Mouse (Mus musculus) G1E (cell line): ENCODE measurements at regions not wholly inside any gene's neighbourhood (a gene's known extent, or its start where the extent isn't known, plus 50 kb on each side); places are given as distances from the start of the nearest gene placed in this dataset.

Experiments
- ATAC-seq: 2 replicates; pipeline ENCODE4 v1.8.0; 2016; ENCODE audit warnings: mild to moderate bottlenecking; ENCODE audit not compliant: insufficient number of reproducible peaks, poor library complexity, low FRiP score, severe bottlenecking; ENCODE audit errors: extremely low read depth
- DNase-seq: peaks from one replicate; pipeline ENCODE4 v3.0.0; 2012; ENCODE audit warnings: low spot score
- H3K27me3 ChIP-seq: 2 replicates; pipeline ENCODE4 v1.6.1; 2012; ENCODE audit warnings: mild to moderate bottlenecking, low read length, inconsistent platforms; ENCODE audit not compliant: insufficient read depth
- H3K36me3 ChIP-seq: replicated peaks from 2 replicates; pipeline ENCODE3; 2012; ENCODE audit warnings: mild to moderate bottlenecking, inconsistent platforms
- H3K4me1 ChIP-seq: 2 replicates; pipeline ENCODE4 v1.6.1; 2012; ENCODE audit warnings: low read depth, low read length, inconsistent platforms, mixed read lengths; ENCODE audit not compliant: insufficient read depth
- H3K4me3 ChIP-seq: 2 replicates; pipeline ENCODE4 v1.5.1; 2012; ENCODE audit warnings: low read depth, mild to moderate bottlenecking, inconsistent platforms, low read length, moderate library complexity, mixed read lengths
- H3K9me3 ChIP-seq: replicated peaks from 2 replicates; pipeline ENCODE4 v1.6.1; 2012; ENCODE audit warnings: inconsistent platforms
- CTCF ChIP-seq: IDR thresholded peaks from 2 replicates; pipeline ENCODE4 v1.5.1; 2012; ENCODE audit warnings: low read depth, low read length, inconsistent platforms, mixed read lengths
- GATA1 ChIP-seq: IDR thresholded peaks from 2 replicates; pipeline ENCODE4 v1.6.1; 2012; ENCODE audit warnings: borderline replicate concordance, low read length, inconsistent platforms, mixed read lengths
- GATA2 ChIP-seq: IDR thresholded peaks from 2 replicates; pipeline ENCODE4 v1.6.1; 2012; ENCODE audit warnings: low read depth, low read length, inconsistent platforms, borderline replicate concordance
- POLR2AphosphoS5 ChIP-seq: IDR thresholded peaks from 2 replicates; pipeline ENCODE4 v1.6.1; 2012; ENCODE audit warnings: low read depth, low read length, inconsistent platforms; ENCODE audit not compliant: insufficient replicate concordance
- TAL1 ChIP-seq: conservative IDR thresholded peaks from 2 replicates; pipeline ENCODE4 v1.6.1; 2012; ENCODE audit warnings: low read depth, low read length, inconsistent platforms, mixed read lengths

DNA sequence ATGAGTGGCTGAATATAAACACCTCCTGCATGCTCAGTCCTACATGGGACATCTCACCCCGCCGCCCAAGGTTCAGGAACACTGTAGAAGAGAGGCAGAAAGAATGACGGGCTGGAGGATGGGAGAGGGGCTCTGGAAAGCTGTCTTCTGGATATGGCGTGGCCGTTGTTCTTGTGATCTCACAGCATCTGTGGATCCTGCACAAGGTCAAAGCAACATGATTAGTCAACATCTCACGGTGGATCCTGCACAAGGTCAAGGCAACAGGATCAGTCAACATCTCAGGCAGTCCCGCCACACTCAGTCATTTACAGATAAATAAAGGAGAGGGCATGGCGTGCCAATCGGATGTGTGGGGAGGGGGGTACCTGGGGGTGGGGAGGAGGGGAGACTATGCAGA, 184.7 kb upstream of the Sulf2 start:
- H3K4me3 ChIP-seq, result no peak overlapping the region
- H3K9me3 ChIP-seq, result peaks cover 83% of the 10 kb centered on the region
- no peaks in the 10 kb centered on the region for H3K4me1 ChIP-seq
- ATAC-seq (no peak), DNase-seq (no peak)
- H3K27me3 ChIP-seq, result no peaks in the 10 kb centered on the region
- TF ChIP-seq CTCF, result no peak
- no peak for TF ChIP-seq TAL1
- TF ChIP-seq GATA2, result no peak
- TF ChIP-seq GATA1, result no peak
- TF ChIP-seq POLR2AphosphoS5, result no peak
- no peaks in the 10 kb centered on the region for H3K36me3 ChIP-seq

DNA sequence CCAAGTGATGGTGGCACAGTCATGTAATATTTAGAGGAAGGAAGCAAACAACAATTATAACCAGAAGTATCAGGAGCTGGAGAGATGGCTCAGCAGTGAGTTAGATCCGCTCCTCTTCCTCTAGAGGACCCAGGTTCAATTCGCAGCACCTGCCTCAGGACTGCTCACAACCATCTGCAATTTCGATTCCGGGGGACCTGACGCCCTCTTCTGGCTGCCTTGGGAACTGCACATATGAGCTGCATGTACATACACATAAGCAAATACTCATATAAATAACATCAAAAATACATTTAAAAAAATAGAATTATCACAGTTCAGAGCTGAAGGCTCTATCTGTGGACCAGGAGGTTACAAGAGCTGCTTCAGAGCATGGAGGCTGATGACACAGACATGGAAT, 184.0 kb upstream of the Sulf2 start:
- DNase-seq (no peak), ATAC-seq (no peak)
- TF ChIP-seq GATA1 (no peak), CTCF (no peak), TAL1 (no peak), POLR2AphosphoS5 (no peak), GATA2 (no peak)
- H3K4me1 ChIP-seq, result no peaks in the 10 kb centered on the region
- H3K27me3 ChIP-seq, result no peaks in the 10 kb centered on the region
- H3K9me3 ChIP-seq, result peaks cover 84% of the 10 kb centered on the region
- H3K36me3 ChIP-seq, result no peaks in the 10 kb centered on the region
- no peak overlapping the region for H3K4me3 ChIP-seq

DNA sequence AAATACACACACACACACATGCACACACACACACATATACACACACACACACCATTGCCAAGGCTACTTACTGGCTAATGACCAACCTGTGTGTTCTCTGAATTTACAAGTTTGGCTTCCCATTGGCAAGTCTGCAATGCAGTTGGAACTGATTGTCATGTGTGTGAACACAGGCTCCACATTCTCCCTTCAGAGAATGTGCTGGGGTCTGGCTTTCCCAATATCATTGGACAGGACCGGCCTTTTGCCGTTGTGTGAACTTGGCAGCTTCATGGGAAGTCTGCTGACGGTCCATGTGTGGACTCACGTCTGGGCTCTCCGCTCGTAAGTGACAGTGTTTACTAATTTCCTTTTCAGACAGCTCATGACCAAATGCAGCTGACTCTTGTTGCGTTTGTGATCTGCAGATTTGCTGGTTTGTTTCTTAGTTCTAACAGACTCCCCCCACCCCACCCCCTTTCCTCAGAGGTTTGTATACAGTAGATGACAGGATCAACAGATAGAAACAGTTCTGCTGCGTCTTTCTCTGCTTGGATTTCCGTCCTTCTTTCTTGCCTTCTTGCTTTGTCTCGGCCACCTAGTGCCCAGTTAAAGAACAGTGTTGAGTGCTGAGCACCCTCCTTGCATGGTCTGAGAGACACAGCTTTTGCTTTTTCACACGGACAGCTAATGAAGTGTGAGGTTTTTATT, 183.1 kb upstream of the Sulf2 start:
- peaks cover 85% of the 10 kb centered on the region for H3K9me3 ChIP-seq
- ATAC-seq (no peak), DNase-seq (no peak)
- TF ChIP-seq CTCF (no peak), GATA2 (no peak), GATA1 (no peak), POLR2AphosphoS5 (no peak), TAL1 (no peak)
- H3K27me3 ChIP-seq, result no peaks in the 10 kb centered on the region
- H3K4me3 ChIP-seq, result no peak overlapping the region
- H3K4me1 ChIP-seq, result no peaks in the 10 kb centered on the region
- H3K36me3 ChIP-seq, result no peaks in the 10 kb centered on the region

DNA sequence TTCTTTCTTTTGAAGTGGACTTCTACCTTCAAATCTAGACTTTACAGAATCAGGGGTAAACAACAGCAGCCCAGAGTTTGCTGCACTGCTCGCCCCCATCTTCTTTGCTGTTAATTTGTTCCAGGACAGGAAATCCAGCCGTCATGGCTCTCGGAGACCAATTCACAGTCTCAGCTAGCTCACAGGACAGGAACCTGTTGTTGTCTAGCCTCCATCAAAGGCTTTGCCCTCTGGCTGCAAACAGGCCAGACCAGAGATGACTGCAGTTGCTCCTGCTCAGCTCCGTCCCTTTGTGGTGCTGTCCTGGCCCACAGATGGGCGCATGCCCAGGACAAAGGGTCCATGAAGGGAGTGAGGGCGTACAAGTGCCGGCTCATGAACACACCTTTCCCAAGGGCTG, 182.2 kb upstream of the Sulf2 start:
- Histone ChIP-seq H3K9me3 (peaks cover 86% of the 10 kb centered on the region), H3K27me3 (no peaks in the 10 kb centered on the region), H3K4me3 (no peak overlapping the region), H3K4me1 (no peaks in the 10 kb centered on the region), H3K36me3 (no peaks in the 10 kb centered on the region)
- ATAC-seq (no peak), DNase-seq (no peak)
- TF ChIP-seq GATA2, result no peak
- no peak for TF ChIP-seq POLR2AphosphoS5
- no peak for TF ChIP-seq CTCF
- TF ChIP-seq GATA1, result no peak
- no peak for TF ChIP-seq TAL1

DNA sequence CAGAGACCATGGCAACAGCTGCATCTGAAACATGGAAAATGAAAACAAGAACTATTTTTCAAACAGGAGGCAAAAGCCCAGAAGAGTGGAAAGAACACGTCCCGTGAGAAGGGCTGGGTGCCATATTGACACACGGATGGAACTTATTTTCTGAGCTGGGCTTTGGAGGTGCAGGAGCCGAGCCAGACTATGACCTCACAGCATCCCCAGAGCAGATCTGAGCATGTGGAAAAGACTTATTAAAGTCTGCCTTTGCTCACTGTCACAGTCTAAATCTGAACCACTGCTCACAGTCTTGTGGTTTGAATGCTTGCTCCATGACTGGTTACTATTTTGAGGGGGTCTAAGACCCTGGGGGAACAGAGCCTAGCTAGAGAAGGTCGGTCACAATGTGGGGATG, 180.2 kb upstream of the Sulf2 start:
- Histone ChIP-seq H3K4me3 (no peak overlapping the region), H3K36me3 (no peaks in the 10 kb centered on the region), H3K4me1 (no peaks in the 10 kb centered on the region), H3K27me3 (no peaks in the 10 kb centered on the region), H3K9me3 (peaks cover 83% of the 10 kb centered on the region)
- DNase-seq (no peak), ATAC-seq (no peak)
- no peak for TF ChIP-seq CTCF
- TF ChIP-seq TAL1, result no peak
- no peak for TF ChIP-seq POLR2AphosphoS5
- TF ChIP-seq GATA2, result no peak
- no peak for TF ChIP-seq GATA1

DNA sequence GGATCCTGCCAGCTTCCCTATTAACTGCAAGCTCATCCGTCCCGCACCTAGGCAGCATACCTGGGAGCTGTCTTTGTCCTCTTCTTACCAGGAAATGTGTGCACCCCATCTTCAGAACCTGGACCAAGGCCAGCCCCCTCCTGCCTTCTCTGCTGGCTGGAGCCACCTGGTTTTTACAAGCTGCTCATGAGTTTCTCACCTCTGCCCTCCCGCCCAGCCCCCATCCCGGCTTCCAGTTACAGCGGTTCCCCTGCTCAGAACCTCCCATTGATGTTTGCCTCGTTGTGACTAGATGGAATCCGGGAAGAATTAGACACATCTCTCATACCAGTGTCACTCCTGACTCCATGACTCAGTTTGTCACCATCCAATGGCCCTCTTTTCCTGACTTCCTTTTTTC, 179.1 kb upstream of the Sulf2 start:
- TF ChIP-seq POLR2AphosphoS5, result no peak
- TF ChIP-seq GATA1, result no peak
- TF ChIP-seq GATA2, result no peak
- no peak for TF ChIP-seq TAL1
- TF ChIP-seq CTCF, result no peak
- H3K36me3 ChIP-seq, result no peaks in the 10 kb centered on the region
- no peak for DNase-seq
- H3K4me3 ChIP-seq, result no peak overlapping the region
- H3K9me3 ChIP-seq, result peaks cover 87% of the 10 kb centered on the region
- H3K4me1 ChIP-seq, result no peaks in the 10 kb centered on the region
- no peaks in the 10 kb centered on the region for H3K27me3 ChIP-seq
- ATAC-seq, result no peak

DNA sequence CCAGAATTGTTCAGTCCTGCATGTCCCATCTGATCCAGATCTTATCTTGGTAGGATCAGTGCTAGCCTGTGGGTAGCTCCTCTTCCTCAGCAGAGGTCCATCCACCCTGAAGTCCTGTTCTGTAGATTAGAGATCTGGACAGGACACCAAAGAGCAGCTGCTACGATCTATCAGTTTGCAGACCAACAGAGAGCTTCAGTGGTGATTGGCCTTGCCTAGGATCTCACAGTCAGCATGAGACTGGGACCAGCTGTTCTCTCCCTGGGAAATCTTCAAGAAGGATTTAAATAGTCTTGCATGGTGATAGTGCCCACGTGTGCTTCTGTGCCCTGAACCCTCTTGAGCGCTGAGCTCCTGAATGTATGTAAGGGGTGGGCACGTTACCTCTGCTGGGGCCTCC, 178.4 kb upstream of the Sulf2 start:
- no peak overlapping the region for H3K4me3 ChIP-seq
- no peak for TF ChIP-seq GATA2
- TF ChIP-seq TAL1, result no peak
- no peak for TF ChIP-seq POLR2AphosphoS5
- no peaks in the 10 kb centered on the region for H3K36me3 ChIP-seq
- ATAC-seq (no peak), DNase-seq (no peak)
- no peaks in the 10 kb centered on the region for H3K4me1 ChIP-seq
- H3K9me3 ChIP-seq, result peaks cover 87% of the 10 kb centered on the region
- no peaks in the 10 kb centered on the region for H3K27me3 ChIP-seq
